Comparison of ENCODE assay signal across 26 mouse cellular contexts in the genomic region with DNA sequence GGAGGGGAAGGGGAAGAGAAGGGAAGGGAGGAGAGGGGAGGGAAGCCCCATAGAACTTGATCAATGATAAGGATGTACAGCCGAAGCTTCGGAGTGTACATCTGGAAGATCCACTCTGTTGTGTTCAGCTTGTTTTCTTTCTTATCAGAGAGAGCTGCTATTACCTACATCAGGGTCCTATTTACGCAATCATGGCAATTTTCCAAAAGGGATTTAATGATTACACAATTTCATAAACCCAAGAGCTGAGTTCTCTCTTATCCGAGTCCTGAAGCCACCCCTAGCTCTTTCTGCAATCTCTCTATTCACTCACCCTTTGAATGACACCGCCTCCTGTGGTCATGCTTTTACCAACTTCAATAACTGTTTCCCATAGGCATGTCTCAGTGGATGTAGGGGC.
"Had no signal": no experiment of that assay in that cellular context is flagged by ENCODE, and none has a peak within 500 bp of the region (broad histone marks: within the 10 kb centered on the region; RNA-seq: fewer than 3 reads in every experiment).

No protein-coding gene starts in this region.

- H3K4me3 ChIP-seq: gastrocnemius, adult 2 months; heart, adult 2 months; heart, embryonic 13.5 days; heart, embryonic 15.5 days; hindbrain, embryonic 10.5 days; hindbrain, embryonic 12.5 days; intestine, embryonic 15.5 days; kidney, embryonic 15.5 days; limb, embryonic 13.5 days; limb, embryonic 15.5 days had no signal

- H3K36me3 ChIP-seq: heart, embryonic 13.5 days; heart, embryonic 15.5 days; hindbrain, embryonic 10.5 days; hindbrain, embryonic 12.5 days; intestine, embryonic 15.5 days; kidney, embryonic 15.5 days; limb, embryonic 13.5 days; limb, embryonic 15.5 days had no signal

- H3K4me1 ChIP-seq: intestine, embryonic 15.5 days had no signal

- DNase-seq: gastrocnemius, adult 2 months; gastrocnemius, postnatal 10 days; gastrocnemius, postnatal 25 days; heart, adult 2 months; heart, postnatal 4 days; kidney, adult 2 months; kidney, adult 9 months; kidney, postnatal 14 days; kidney, postnatal 36 days; layer of hippocampus, adult 9-11 months; layer of hippocampus, postnatal 36 days; left cerebral cortex, postnatal 4 days had no signal

- H3K27ac ChIP-seq: heart, adult 2 months; heart, embryonic 13.5 days; heart, embryonic 15.5 days; hindbrain, embryonic 10.5 days; hindbrain, embryonic 12.5 days; intestine, embryonic 15.5 days; kidney, embryonic 15.5 days; kidney, postnatal 0 days; limb, embryonic 13.5 days; limb, embryonic 15.5 days had no signal

- H3K4me2 ChIP-seq: heart, embryonic 11.5 days; heart, embryonic 13.5 days; heart, embryonic 15.5 days; hindbrain, embryonic 12.5 days; hindbrain, embryonic 14.5 days; intestine, embryonic 15.5 days; kidney, embryonic 15.5 days; limb, embryonic 13.5 days; limb, embryonic 15.5 days had no signal

- H3K9me3 ChIP-seq: heart, embryonic 13.5 days; heart, embryonic 15.5 days; hindbrain, embryonic 10.5 days; hindbrain, embryonic 12.5 days; intestine, embryonic 15.5 days; kidney, embryonic 15.5 days; limb, embryonic 13.5 days; limb, embryonic 15.5 days had no signal

- H3K9ac ChIP-seq: heart, embryonic 13.5 days; heart, embryonic 15.5 days; hindbrain, embryonic 12.5 days; hindbrain, embryonic 14.5 days; intestine, embryonic 15.5 days; kidney, embryonic 15.5 days; limb, embryonic 13.5 days; limb, embryonic 15.5 days had no signal

- H3K27me3 ChIP-seq: hindbrain, embryonic 12.5 days; intestine, embryonic 15.5 days; kidney, embryonic 15.5 days had no signal

- ATAC-seq: hindbrain, embryonic 16.5 days; inflammation-experienced regulatory T-cells, adult 6 months; intestine, embryonic 15.5 days; intestine, postnatal 0 days had no signal
